Mouse (Mus musculus) right cerebral cortex, adult 2 months (tissue): ENCODE results near the gene Ly86.

Source experiments
- DNase-seq, 2 experiments: peaks; one replicate each; pipeline ENCODE4 v3.0.0; 2021 to 2022; ENCODE audit warnings: low spot score in 2 of 2

The Ly86 gene

GRCm38 (mm10) chr13:37432653-37433052, 87.6 kb downstream of the Ly86 start:
- DNase-seq = no peak

GRCm38 (mm10) chr13:37433142-37433541, 88.1 kb downstream of the Ly86 start:
- no peak for DNase-seq

- DNase-seq = no peak
Observed at GRCm38 (mm10) chr13:37433730-37434129, 88.7 kb downstream of the Ly86 start.

- DNase-seq = peak; percentile 73 to 75
Observed at GRCm38 (mm10) chr13:37434137-37434772, 89.2 kb downstream of the Ly86 start.

GRCm38 (mm10) chr13:37434841-37435240, 89.8 kb downstream of the Ly86 start:
- DNase-seq = no peak

GRCm38 (mm10) chr13:37436267-37437013, 91.4 kb downstream of the Ly86 start:
- DNase-seq = no peak

- DNase-seq = no peak
Observed at GRCm38 (mm10) chr13:37438788-37439187, 93.8 kb downstream of the Ly86 start.

GRCm38 (mm10) chr13:37439477-37439876, 94.5 kb downstream of the Ly86 start:
- DNase-seq = no peak

GRCm38 (mm10) chr13:37439941-37440340, 94.9 kb downstream of the Ly86 start:
- DNase-seq = no peak

- DNase-seq = no peak
Observed at GRCm38 (mm10) chr13:37440593-37441307, 95.7 kb downstream of the Ly86 start.

GRCm38 (mm10) chr13:37442058-37442457, 97.0 kb downstream of the Ly86 start:
- no peak for DNase-seq

- no peak for DNase-seq
Observed at GRCm38 (mm10) chr13:37442531-37442930, 97.5 kb downstream of the Ly86 start.

- DNase-seq = no peak
Observed at GRCm38 (mm10) chr13:37446699-37447258, 101.8 kb downstream of the Ly86 start.

GRCm38 (mm10) chr13:37451021-37451420, 106.0 kb downstream of the Ly86 start:
- DNase-seq = no peak

GRCm38 (mm10) chr13:37451471-37451870, 106.5 kb downstream of the Ly86 start:
- DNase-seq = peak; percentile 28 to 55

GRCm38 (mm10) chr13:37452022-37452941, 107.3 kb downstream of the Ly86 start:
- peak; percentile 42 to 54 for DNase-seq

GRCm38 (mm10) chr13:37453203-37453602, 108.2 kb downstream of the Ly86 start:
- DNase-seq = peak; percentile 82 to 87

GRCm38 (mm10) chr13:37454356-37454755, 109.3 kb downstream of the Ly86 start:
- DNase-seq = no peak

- no peak for DNase-seq
Observed at GRCm38 (mm10) chr13:37455561-37455960, 110.6 kb downstream of the Ly86 start.

GRCm38 (mm10) chr13:37457007-37457827, 112.2 kb downstream of the Ly86 start:
- peak; percentile 29 to 49 for DNase-seq
